Mouse (Mus musculus): ENCODE results near the gene Cenpo. TPM values are rescaled to one million over a fixed set of nuclear protein-coding genes. Genes with fewer than 3 reads are reported as not detected.

The Cenpo gene
- polyA plus RNA-seq, 1 experiment from 2014 or later: 13.3 TPM

GRCm38 (mm10) chr12:4192514-4192913 is 41.6 kb downstream of the Cenpo start:
- 53% methylated on average over 6 of the region's 6 CpGs for WGBS
- ATAC-seq (replicated peaks; ENCODE audit: low FRiP score, low TSS enrichment, low read depth) (no peak), DNase-seq (ENCODE audit: low spot score) (no peak)
- H3K4me1 ChIP-seq (replicated peaks; ENCODE audit: control insufficient read depth, insufficient read depth, low read length): peaks cover 18% of the 10 kb centered on the region
- H3K9ac ChIP-seq (ENCODE audit: low read length): no peak overlapping the region
- H3K9me3 ChIP-seq (ENCODE audit: control insufficient read depth, low read length): no peaks in the 10 kb centered on the region
- peaks cover 8% of the 10 kb centered on the region; the same call in 1 of the 2 replicates for H3K36me3 ChIP-seq (ENCODE audit: control insufficient read depth, insufficient read depth, low read length)
- peak overlapping the region; percentile 51; the same call in 1 of the 2 replicates for H3K27ac ChIP-seq (ENCODE audit: low read depth)
- no peak overlapping the region for H3K4me2 ChIP-seq (ENCODE audit: low read length)
- no peaks in the 10 kb centered on the region for H3K27me3 ChIP-seq (replicated peaks; ENCODE audit: control insufficient read depth, insufficient read depth, low read length)
- H3K4me3 ChIP-seq (ENCODE audit: low read depth, low read length): no peak overlapping the region

GRCm38 (mm10) chr12:4189060-4189447 is 45.0 kb downstream of the Cenpo start:
- H3K36me3 ChIP-seq (ENCODE audit: control insufficient read depth, insufficient read depth, low read length): no peaks in the 10 kb centered on the region
- no peaks in the 10 kb centered on the region for H3K27me3 ChIP-seq (replicated peaks; ENCODE audit: control insufficient read depth, insufficient read depth, low read length)
- H3K4me1 ChIP-seq (replicated peaks; ENCODE audit: control insufficient read depth, insufficient read depth, low read length): peaks cover 18% of the 10 kb centered on the region
- H3K9me3 ChIP-seq (ENCODE audit: control insufficient read depth, low read length): no peaks in the 10 kb centered on the region
- H3K27ac ChIP-seq (ENCODE audit: low read depth): no peak overlapping the region
- no peak overlapping the region for H3K4me3 ChIP-seq (ENCODE audit: low read depth, low read length)
- whole genome bisulfite sequencing: 49% methylated on average over 5 of the region's 5 CpGs
- ATAC-seq (replicated peaks; ENCODE audit: low FRiP score, low TSS enrichment, low read depth): no peak
- H3K9ac ChIP-seq (ENCODE audit: low read length): no peak overlapping the region
- H3K4me2 ChIP-seq (ENCODE audit: low read length): no peak overlapping the region
- DNase-seq (ENCODE audit: low spot score): no peak

- H3K36me3 ChIP-seq (ENCODE audit: control insufficient read depth, insufficient read depth, low read length): no peaks in the 10 kb centered on the region
- H3K27ac ChIP-seq (ENCODE audit: low read depth): peak overlapping the region; percentile 1; the same call in 1 of the 2 replicates
- H3K9ac ChIP-seq (ENCODE audit: low read length): no peak overlapping the region
- DNase-seq (ENCODE audit: low spot score): peak; percentile 67
- H3K4me2 ChIP-seq (ENCODE audit: low read length): no peak overlapping the region
- H3K4me1 ChIP-seq (replicated peaks; ENCODE audit: control insufficient read depth, insufficient read depth, low read length): peaks cover 16% of the 10 kb centered on the region
- H3K4me3 ChIP-seq (ENCODE audit: low read depth, low read length): no peak overlapping the region
- H3K9me3 ChIP-seq (ENCODE audit: control insufficient read depth, low read length): no peaks in the 10 kb centered on the region
- no peaks in the 10 kb centered on the region for H3K27me3 ChIP-seq (replicated peaks; ENCODE audit: control insufficient read depth, insufficient read depth, low read length)
- ATAC-seq (replicated peaks; ENCODE audit: low FRiP score, low TSS enrichment, low read depth): peak; percentile 75
- 36% methylated on average over 14 of the region's 14 CpGs for WGBS
Observed at GRCm38 (mm10) chr12:4188171-4189059, 45.7 kb downstream of the Cenpo start.

- no peak overlapping the region for H3K4me3 ChIP-seq (ENCODE audit: low read depth, low read length)
- H3K27me3 ChIP-seq (replicated peaks; ENCODE audit: control insufficient read depth, insufficient read depth, low read length): no peaks in the 10 kb centered on the region
- H3K4me2 ChIP-seq (ENCODE audit: low read length): no peak overlapping the region
- DNase-seq (ENCODE audit: low spot score): no peak
- WGBS: 37% methylated on average over 2 of the region's 2 CpGs
- H3K9me3 ChIP-seq (ENCODE audit: control insufficient read depth, low read length): no peaks in the 10 kb centered on the region
- H3K27ac ChIP-seq (ENCODE audit: low read depth): no peak overlapping the region
- no peak for ATAC-seq (replicated peaks; ENCODE audit: low FRiP score, low TSS enrichment, low read depth)
- H3K36me3 ChIP-seq (ENCODE audit: control insufficient read depth, insufficient read depth, low read length): no peaks in the 10 kb centered on the region
- peaks cover 3% of the 10 kb centered on the region for H3K4me1 ChIP-seq (replicated peaks; ENCODE audit: control insufficient read depth, insufficient read depth, low read length)
- H3K9ac ChIP-seq (ENCODE audit: low read length): no peak overlapping the region
Observed at GRCm38 (mm10) chr12:4184648-4185047, 49.4 kb downstream of the Cenpo start.

GRCm38 (mm10) chr12:4180507-4180906 is 53.6 kb downstream of the Cenpo start:
- H3K4me2 ChIP-seq (ENCODE audit: low read length): no peak overlapping the region
- no peak for DNase-seq (ENCODE audit: low spot score)
- no peaks in the 10 kb centered on the region for H3K9me3 ChIP-seq (ENCODE audit: control insufficient read depth, low read length)
- peaks cover 8% of the 10 kb centered on the region for H3K4me1 ChIP-seq (replicated peaks; ENCODE audit: control insufficient read depth, insufficient read depth, low read length)
- H3K36me3 ChIP-seq (ENCODE audit: control insufficient read depth, insufficient read depth, low read length): 0 out of 2 replicates have a peak, but pooled peaks cover 3% of the 10 kb centered on the region
- H3K27me3 ChIP-seq (replicated peaks; ENCODE audit: control insufficient read depth, insufficient read depth, low read length): no peaks in the 10 kb centered on the region
- H3K27ac ChIP-seq (ENCODE audit: low read depth): no peak overlapping the region
- ATAC-seq (replicated peaks; ENCODE audit: low FRiP score, low TSS enrichment, low read depth): no peak
- no peak overlapping the region for H3K4me3 ChIP-seq (ENCODE audit: low read depth, low read length)
- H3K9ac ChIP-seq (ENCODE audit: low read length): no peak overlapping the region
- WGBS: 58% methylated on average over 3 of the region's 3 CpGs

GRCm38 (mm10) chr12:4179671-4180233 is 54.3 kb downstream of the Cenpo start:
- ATAC-seq (replicated peaks; ENCODE audit: low FRiP score, low TSS enrichment, low read depth) (no peak), DNase-seq (ENCODE audit: low spot score) (no peak)
- Histone ChIP-seq H3K4me3 (ENCODE audit: low read depth, low read length) (no peak overlapping the region), H3K9ac (ENCODE audit: low read length) (no peak overlapping the region), H3K4me2 (ENCODE audit: low read length) (no peak overlapping the region), H3K36me3 (ENCODE audit: control insufficient read depth, insufficient read depth, low read length) (0 out of 2 replicates have a peak, but pooled peaks cover 3% of the 10 kb centered on the region), H3K9me3 (ENCODE audit: control insufficient read depth, low read length) (no peaks in the 10 kb centered on the region), H3K27ac (ENCODE audit: low read depth) (no peak overlapping the region), H3K4me1 (replicated peaks; ENCODE audit: control insufficient read depth, insufficient read depth, low read length) (peaks cover 8% of the 10 kb centered on the region), H3K27me3 (replicated peaks; ENCODE audit: control insufficient read depth, insufficient read depth, low read length) (no peaks in the 10 kb centered on the region)
- 85% methylated on average over 6 of the region's 6 CpGs for WGBS

- H3K4me2 ChIP-seq (ENCODE audit: low read length): no peak overlapping the region
- DNase-seq (ENCODE audit: low spot score) (no peak), ATAC-seq (replicated peaks; ENCODE audit: low FRiP score, low TSS enrichment, low read depth) (no peak)
- no peak overlapping the region for H3K9ac ChIP-seq (ENCODE audit: low read length)
- 0 out of 2 replicates have a peak, but pooled peaks cover 3% of the 10 kb centered on the region for H3K36me3 ChIP-seq (ENCODE audit: control insufficient read depth, insufficient read depth, low read length)
- 47% methylated on average over 5 of the region's 5 CpGs for WGBS
- H3K4me1 ChIP-seq (replicated peaks; ENCODE audit: control insufficient read depth, insufficient read depth, low read length): peaks cover 8% of the 10 kb centered on the region
- H3K27ac ChIP-seq (ENCODE audit: low read depth): no peak overlapping the region
- H3K9me3 ChIP-seq (ENCODE audit: control insufficient read depth, low read length): no peaks in the 10 kb centered on the region
- H3K4me3 ChIP-seq (ENCODE audit: low read depth, low read length): no peak overlapping the region
- H3K27me3 ChIP-seq (replicated peaks; ENCODE audit: control insufficient read depth, insufficient read depth, low read length): no peaks in the 10 kb centered on the region
Observed at GRCm38 (mm10) chr12:4178839-4179238, 55.3 kb downstream of the Cenpo start.

GRCm38 (mm10) chr12:4173108-4173790 is 60.8 kb downstream of the Cenpo start:
- Histone ChIP-seq H3K4me3 (ENCODE audit: low read depth, low read length) (no peak overlapping the region), H3K4me2 (ENCODE audit: low read length) (no peak overlapping the region), H3K4me1 (replicated peaks; ENCODE audit: control insufficient read depth, insufficient read depth, low read length) (peaks cover under 1% of the 10 kb centered on the region), H3K27ac (ENCODE audit: low read depth) (no peak overlapping the region), H3K9ac (ENCODE audit: low read length) (no peak overlapping the region), H3K36me3 (ENCODE audit: control insufficient read depth, insufficient read depth, low read length) (0 out of 2 replicates have a peak, but pooled peaks cover 3% of the 10 kb centered on the region), H3K27me3 (replicated peaks; ENCODE audit: control insufficient read depth, insufficient read depth, low read length) (no peaks in the 10 kb centered on the region), H3K9me3 (ENCODE audit: control insufficient read depth, low read length) (no peaks in the 10 kb centered on the region)
- DNase-seq (ENCODE audit: low spot score): no peak
- ATAC-seq (replicated peaks; ENCODE audit: low FRiP score, low TSS enrichment, low read depth): no peak
- WGBS: 73% methylated on average over 15 of the region's 15 CpGs
